Mouse (Mus musculus) granulocyte monocyte progenitor cell, adult 5-6 weeks (primary cell): ENCODE results near the gene Serac1. TPM values are rescaled to one million over a fixed set of nuclear protein-coding genes. Genes with fewer than 3 reads are reported as not detected.

ENCODE experiments used
- ATAC-seq: replicated peaks from 2 replicates; pipeline ENCODE4 v1.8.0; 2016; ENCODE audit warnings: mild to moderate bottlenecking, moderate TSS enrichment, inconsistent platforms; ENCODE audit not compliant: poor library complexity, severe bottlenecking
- total RNA-seq, 2 experiments: library from RNA; stranded (forward) in 1 of 2; stranded (reverse) in 1 of 2; fragments of 200-712, 200-1000 nt in 1 of 2; fragments of >200 nt in 1 of 2; fragmentation: Nextera tagmentation in 1 of 2; gene quantifications; 2 replicates each; pipeline ENCODE4 v1.2.3; 2014 to 2017

Gene Serac1
- total RNA-seq, 2 experiments from 2014 or later: 5.0 to 5.5 TPM

DNA sequence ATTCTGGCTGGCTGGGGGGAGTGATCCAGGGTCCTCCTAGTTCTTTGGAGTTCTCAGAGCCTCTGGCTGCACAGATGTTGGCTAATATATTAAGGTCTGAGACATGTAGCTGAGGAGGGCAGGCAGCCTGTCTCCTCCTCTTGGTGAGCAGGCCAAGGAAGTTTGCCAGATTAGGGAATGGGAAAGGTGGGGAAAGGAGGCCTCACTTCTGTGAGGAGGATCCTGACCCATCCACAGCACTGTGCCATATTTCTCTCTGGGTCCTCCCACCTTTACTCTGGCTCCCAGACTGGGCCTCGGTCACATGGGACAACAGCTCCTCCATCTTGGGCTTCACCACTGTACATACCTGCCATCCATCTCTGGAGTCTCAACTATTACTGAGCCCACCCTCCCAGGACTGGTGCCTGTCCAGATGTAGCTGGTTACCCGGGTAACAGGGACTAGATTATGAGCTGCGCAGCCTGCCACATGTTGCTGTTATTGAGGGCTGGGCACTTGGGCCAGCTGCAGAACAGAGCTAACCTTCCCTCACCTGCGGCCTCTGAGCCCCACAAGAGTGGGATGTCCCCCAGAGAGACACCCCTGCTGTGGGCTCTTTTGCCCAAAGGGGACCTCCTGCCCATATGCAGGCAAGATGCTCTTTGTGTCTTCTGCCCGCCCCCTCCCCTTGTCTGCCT lies 72.3 kb downstream of the Serac1 start:
- no peak for ATAC-seq

GRCm38 (mm10) chr17:6005638-6006471 lies 73.7 kb downstream of the Serac1 start:
- ATAC-seq: peak; percentile 40

DNA sequence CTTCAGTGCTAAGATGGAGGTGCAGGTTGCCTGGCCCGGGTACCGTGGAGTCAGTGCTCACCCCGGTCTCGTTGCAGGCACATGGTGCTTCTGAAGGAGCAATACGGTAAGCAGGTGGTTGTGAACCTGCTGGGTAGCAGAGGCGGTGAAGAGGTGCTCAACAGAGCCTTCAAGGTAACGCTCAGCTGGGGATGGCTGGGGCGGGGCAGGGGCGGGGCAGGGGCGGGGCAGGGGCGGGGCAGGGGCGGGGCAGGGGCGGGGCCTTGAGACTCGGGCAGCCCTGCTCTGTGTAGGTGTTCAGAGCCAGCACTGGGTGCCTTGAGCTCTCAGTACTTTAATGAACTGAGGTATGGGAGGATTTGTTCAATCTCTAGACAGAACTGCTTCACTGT lies 74.3 kb downstream of the Serac1 start:
- ATAC-seq: no peak

GRCm38 (mm10) chr17:6003661-6004060 lies 75.9 kb downstream of the Serac1 start:
- ATAC-seq: no peak

- no peak for ATAC-seq
Observed at GRCm38 (mm10) chr17:6002563-6002962, 77.0 kb downstream of the Serac1 start.

- ATAC-seq: peak; percentile 24
Observed at GRCm38 (mm10) chr17:6001836-6002235, 77.7 kb downstream of the Serac1 start.

DNA sequence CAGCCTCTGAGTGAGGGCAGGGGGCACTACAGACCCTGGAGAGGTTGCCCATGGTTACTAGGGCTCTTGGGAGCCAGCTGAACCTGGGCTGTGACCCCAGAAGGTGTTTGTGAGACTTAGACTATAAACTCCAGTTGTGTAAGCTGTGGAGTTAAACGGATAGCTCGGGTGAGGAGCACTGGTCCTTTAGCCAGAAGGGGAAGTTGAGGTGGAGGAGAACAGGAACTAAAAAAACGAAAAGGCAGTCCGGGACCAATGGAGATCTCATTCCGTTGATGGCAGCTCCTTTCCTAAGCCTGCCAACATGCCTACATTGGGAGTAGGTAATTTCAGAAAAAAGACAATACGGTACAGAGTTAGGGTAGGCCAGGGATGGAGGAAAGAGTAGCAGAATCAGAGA lies 78.2 kb downstream of the Serac1 start:
- ATAC-seq: peak; percentile 66

GRCm38 (mm10) chr17:6000864-6001319 lies 78.6 kb downstream of the Serac1 start:
- peak; percentile 40 for ATAC-seq

- no peak for ATAC-seq
Observed at GRCm38 (mm10) chr17:5999039-5999543, 80.5 kb downstream of the Serac1 start.

- ATAC-seq: no peak
Observed at GRCm38 (mm10) chr17:5998235-5998500, 81.4 kb downstream of the Serac1 start.

- no peak for ATAC-seq
Observed at GRCm38 (mm10) chr17:5997380-5998234, 81.9 kb downstream of the Serac1 start.

- ATAC-seq: no peak
Observed at GRCm38 (mm10) chr17:5996589-5996988, 83.0 kb downstream of the Serac1 start.

DNA sequence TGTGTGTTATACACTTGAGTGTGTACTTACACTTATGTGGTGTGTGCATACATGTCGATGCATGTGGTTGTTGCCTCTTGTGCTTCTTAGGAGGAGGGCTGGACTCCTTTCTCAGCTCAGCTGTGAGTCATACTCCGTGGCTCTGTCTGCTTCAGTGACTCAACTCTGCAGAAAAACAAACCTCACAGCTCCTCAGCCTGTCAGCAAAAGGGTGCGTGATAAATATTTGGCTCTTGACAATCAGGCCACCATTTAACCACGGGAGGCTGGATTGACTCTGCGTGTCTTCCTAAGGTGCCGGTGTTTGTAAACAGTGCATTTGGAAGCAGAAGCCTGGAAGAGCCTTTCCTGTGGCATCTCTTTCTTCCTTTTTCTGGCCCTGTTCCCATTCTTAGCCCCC lies 84.9 kb downstream of the Serac1 start:
- ATAC-seq: no peak

DNA sequence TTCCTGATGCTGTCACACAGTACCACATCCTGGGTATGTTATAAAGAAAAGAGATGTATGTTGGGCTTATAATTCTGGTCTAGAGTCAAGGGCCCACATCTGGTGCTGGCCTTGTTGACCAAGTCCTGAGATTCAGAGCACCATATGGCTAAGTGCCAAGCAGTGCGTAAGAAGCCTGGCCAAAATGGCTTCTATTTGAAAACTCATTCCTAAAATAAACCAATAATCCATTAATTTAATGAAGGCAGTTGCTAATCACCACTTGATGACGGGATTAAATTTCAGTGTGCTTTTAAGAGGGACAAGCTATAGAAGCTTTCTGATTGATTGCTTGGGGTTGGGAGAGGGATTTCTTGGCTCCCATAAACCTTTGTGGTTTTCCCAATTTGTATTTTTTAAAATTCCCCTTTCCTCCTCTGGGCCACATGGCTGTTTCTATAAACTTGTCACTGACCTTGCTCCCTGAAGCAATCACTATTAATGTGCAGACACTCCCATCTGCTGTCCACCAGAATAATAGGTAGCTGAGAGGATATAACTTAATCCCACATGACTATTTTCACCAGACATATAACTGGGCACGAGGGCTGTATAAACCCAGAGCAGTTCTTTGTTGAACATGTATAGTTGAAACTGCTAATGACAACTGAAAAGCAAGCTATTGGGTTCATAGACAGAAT lies 85.8 kb downstream of the Serac1 start:
- no peak for ATAC-seq

DNA sequence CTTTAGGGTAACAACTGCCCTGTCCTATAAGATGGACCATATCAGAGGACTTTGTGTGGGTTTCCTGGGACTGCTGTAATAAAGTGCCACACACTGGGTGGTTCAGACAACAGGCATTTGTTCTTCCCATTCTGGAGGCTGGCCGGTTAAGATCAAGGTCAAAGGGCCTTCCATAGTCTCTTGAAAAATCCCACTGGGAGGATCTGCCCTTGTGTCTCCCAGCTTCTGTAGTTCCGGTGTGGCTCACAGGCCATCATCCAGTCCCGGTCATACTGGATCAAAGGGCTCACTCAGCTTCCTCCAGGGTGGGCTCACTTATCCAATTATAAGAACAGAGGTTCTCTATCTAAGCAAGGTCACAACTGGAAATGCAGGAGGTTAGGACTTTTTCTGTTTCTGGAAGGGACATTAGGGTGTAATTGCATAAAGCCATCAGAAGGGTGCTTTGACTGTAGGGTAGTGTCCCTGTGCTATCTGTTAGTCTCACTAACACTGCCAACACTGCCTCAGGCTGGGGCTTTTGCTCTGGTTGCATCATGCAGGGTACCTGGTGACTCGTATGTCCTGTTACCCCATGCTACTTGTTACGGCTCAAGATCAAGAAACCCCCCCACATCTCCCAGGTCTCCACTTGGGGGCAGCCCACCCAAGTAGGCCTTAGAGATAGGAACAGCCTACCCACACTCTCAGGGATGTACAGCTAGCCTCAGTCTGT lies 86.5 kb downstream of the Serac1 start:
- ATAC-seq: peak; percentile 55

Other genes starting within 250 kb of the Serac1 start
- 29.5 and 33.9 TPM in 2 replicates for gene Snx9, start 238.4 kb downstream of the Serac1 start, total RNA-seq (2014; fragmentation: Nextera tagmentation)
- gene Snx9, start 238.4 kb downstream of the Serac1 start, total RNA-seq (2017): 26.9 and 28.8 TPM in 2 replicates
- gene Synj2, start 138.5 kb downstream of the Serac1 start, total RNA-seq (2014; fragmentation: Nextera tagmentation): 11.2 and 14.4 TPM in 2 replicates
- 9.3 and 11.6 TPM in 2 replicates for gene Synj2, start 138.5 kb downstream of the Serac1 start, total RNA-seq (2017)
- 63.8 and 77.1 TPM in 2 replicates for gene Gtf2h5, start within 50 bp of the Serac1 start, total RNA-seq (2014; fragmentation: Nextera tagmentation)
- 53.3 and 74.9 TPM in 2 replicates for gene Gtf2h5, start within 50 bp of the Serac1 start, total RNA-seq (2017)
- 1.0 and 3.1 TPM in 2 replicates for gene Tulp4, start 26.7 kb upstream of the Serac1 start, total RNA-seq (2014; fragmentation: Nextera tagmentation)
- 9.5 and 9.8 TPM in 2 replicates for gene Tulp4, start 26.7 kb upstream of the Serac1 start, total RNA-seq (2017)
- gene Tmem181a, start 177.1 kb upstream of the Serac1 start, total RNA-seq (2014; fragmentation: Nextera tagmentation): 9.7 and 13.0 TPM in 2 replicates
- 7.4 and 8.2 TPM in 2 replicates for gene Tmem181a, start 177.1 kb upstream of the Serac1 start, total RNA-seq (2017)
- 6.5 and 7.7 TPM in 2 replicates for gene Dynlt1a, start 237.8 kb upstream of the Serac1 start, total RNA-seq (2014; fragmentation: Nextera tagmentation)
- gene Dynlt1a, start 237.8 kb upstream of the Serac1 start, total RNA-seq (2017): 6.9 and 7.0 TPM in 2 replicates